Mouse (Mus musculus): ENCODE data around the gene Pklr. TPM values are rescaled to one million over a fixed set of nuclear protein-coding genes. Genes with fewer than 3 reads are reported as not detected.
"Not testable (repeated sequence)": the region's sequence is repeated elsewhere in the genome, so short reads cannot be mapped to it uniquely, and the experiment has no call there.

The Pklr gene
- polyA plus RNA-seq, 1 experiment, result not detected

DNA sequence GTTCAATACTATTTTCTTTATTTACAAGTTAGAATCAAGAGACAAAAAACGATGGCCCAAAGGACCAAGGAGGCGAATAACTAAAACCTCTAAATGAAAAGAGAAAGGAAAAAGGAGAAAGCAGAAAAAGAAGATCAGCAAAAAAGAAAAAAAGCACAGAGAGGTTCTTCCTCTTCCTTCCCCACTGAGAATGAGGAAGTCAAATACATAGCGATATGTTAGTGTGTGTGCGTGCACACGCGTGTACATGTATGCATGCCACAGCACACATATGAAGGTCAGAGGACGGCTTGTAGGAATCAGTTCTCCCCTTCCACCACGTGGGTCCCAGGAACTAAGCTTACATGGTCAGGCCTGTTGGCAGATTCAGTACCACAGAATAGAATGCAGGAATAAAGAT is 21.0 kb downstream of the Pklr start:
- Histone ChIP-seq H3K36me3 (ENCODE audit: control insufficient read depth, insufficient read depth) (no peaks in the 10 kb centered on the region), H3ac (ENCODE audit: control insufficient read depth, insufficient read length, low read depth) (no peak overlapping the region), H3K27me3 (ENCODE audit: control insufficient read depth, insufficient read depth, insufficient read length) (peaks cover 40% of the 10 kb centered on the region), H3K79me2 (ENCODE audit: control insufficient read depth, insufficient read depth) (no peaks in the 10 kb centered on the region), H3K79me3 (ENCODE audit: low read depth) (no peaks in the 10 kb centered on the region), H3K4me3 (ENCODE audit: insufficient read depth, poor library complexity, severe bottlenecking) (no peak overlapping the region)
- TF ChIP-seq MAX (IDR thresholded peaks at IDR 0.05) (no peak), MYOD1 (IDR thresholded peaks at IDR 0.05; ENCODE audit: control insufficient read depth, insufficient read length, low read depth) (no peak), CEBPB (IDR thresholded peaks at IDR 0.05; ENCODE audit: low read depth) (no peak), MYOG (IDR thresholded peaks at IDR 0.05; ENCODE audit: control insufficient read depth, extremely low read depth, insufficient read length) (no peak), CTCF (IDR thresholded peaks at IDR 0.05; ENCODE audit: control insufficient read depth, insufficient read depth, insufficient read length) (no peak), FOSL1 (IDR thresholded peaks at IDR 0.05; ENCODE audit: insufficient read depth, low read length, poor library complexity, severe bottlenecking) (no peak), USF1 (IDR thresholded peaks at IDR 0.05; ENCODE audit: low read depth) (no peak)

DNA sequence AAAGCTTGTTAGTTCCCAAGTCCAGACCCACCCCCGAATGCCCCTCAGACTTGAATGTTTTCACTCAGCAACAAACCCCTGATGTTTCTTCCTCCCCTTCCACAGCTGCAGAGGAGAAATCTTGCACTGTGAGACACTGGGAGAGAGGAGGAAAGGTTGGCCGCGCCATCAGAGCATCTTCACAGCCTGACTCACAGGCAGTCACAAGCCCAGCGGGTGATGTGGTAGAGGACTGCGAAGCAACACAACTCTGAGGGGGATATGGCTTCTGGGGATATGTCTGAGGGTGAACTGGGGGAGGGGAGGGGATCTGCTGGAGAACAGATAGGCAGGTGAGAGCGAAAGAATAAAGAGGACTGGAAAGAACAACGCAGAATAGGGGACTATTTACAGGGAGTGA is 22.7 kb downstream of the Pklr start:
- no peak for TF ChIP-seq USF1 (IDR thresholded peaks at IDR 0.05; ENCODE audit: low read depth)
- no peak for TF ChIP-seq FOSL1 (IDR thresholded peaks at IDR 0.05; ENCODE audit: insufficient read depth, low read length, poor library complexity, severe bottlenecking)
- TF ChIP-seq MYOD1 (IDR thresholded peaks at IDR 0.05; ENCODE audit: control insufficient read depth, insufficient read length, low read depth), result no peak
- TF ChIP-seq MYOG (IDR thresholded peaks at IDR 0.05; ENCODE audit: control insufficient read depth, extremely low read depth, insufficient read length), result no peak
- no peak for TF ChIP-seq CTCF (IDR thresholded peaks at IDR 0.05; ENCODE audit: control insufficient read depth, insufficient read depth, insufficient read length)
- TF ChIP-seq MAX (IDR thresholded peaks at IDR 0.05), result no peak
- no peak for TF ChIP-seq CEBPB (IDR thresholded peaks at IDR 0.05; ENCODE audit: low read depth)
- Histone ChIP-seq H3K79me3 (ENCODE audit: low read depth) (no peaks in the 10 kb centered on the region), H3K27me3 (ENCODE audit: control insufficient read depth, insufficient read depth, insufficient read length) (peaks cover 34% of the 10 kb centered on the region), H3K36me3 (ENCODE audit: control insufficient read depth, insufficient read depth) (no peaks in the 10 kb centered on the region), H3K4me3 (ENCODE audit: insufficient read depth, poor library complexity, severe bottlenecking) (no peak overlapping the region), H3K79me2 (ENCODE audit: control insufficient read depth, insufficient read depth) (no peaks in the 10 kb centered on the region), H3ac (ENCODE audit: control insufficient read depth, insufficient read length, low read depth) (no peak overlapping the region)

DNA sequence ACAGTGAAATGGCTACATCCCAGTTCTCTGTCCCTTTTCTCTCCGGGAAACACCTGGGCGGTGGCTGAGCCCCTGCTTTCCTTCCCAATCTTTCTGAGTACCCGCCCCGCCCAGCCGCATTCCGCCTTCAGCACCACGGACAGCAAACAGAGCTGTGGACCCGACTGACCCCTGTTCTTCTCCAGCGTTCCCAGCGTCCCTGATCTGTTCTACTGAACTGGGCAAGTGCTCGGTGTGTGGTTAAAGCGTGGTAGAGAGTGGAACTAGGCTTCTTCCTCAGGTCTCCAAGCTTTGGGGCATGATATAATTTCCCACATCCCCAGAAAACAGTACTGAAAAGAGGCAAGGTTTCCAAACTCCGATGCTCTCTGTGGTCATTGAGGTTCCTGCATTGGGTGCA is 23.3 kb downstream of the Pklr start:
- Histone ChIP-seq H3K79me2 (ENCODE audit: control insufficient read depth, insufficient read depth) (no peaks in the 10 kb centered on the region), H3K4me3 (ENCODE audit: insufficient read depth, poor library complexity, severe bottlenecking) (no peak overlapping the region), H3K27me3 (ENCODE audit: control insufficient read depth, insufficient read depth, insufficient read length) (peaks cover 31% of the 10 kb centered on the region), H3K79me3 (ENCODE audit: low read depth) (no peaks in the 10 kb centered on the region), H3K36me3 (ENCODE audit: control insufficient read depth, insufficient read depth) (no peaks in the 10 kb centered on the region), H3ac (ENCODE audit: control insufficient read depth, insufficient read length, low read depth) (no peak overlapping the region)
- no peak for TF ChIP-seq USF1 (IDR thresholded peaks at IDR 0.05; ENCODE audit: low read depth)
- no peak for TF ChIP-seq FOSL1 (IDR thresholded peaks at IDR 0.05; ENCODE audit: insufficient read depth, low read length, poor library complexity, severe bottlenecking)
- no peak for TF ChIP-seq MAX (IDR thresholded peaks at IDR 0.05)
- no peak for TF ChIP-seq CEBPB (IDR thresholded peaks at IDR 0.05; ENCODE audit: low read depth)
- TF ChIP-seq CTCF (IDR thresholded peaks at IDR 0.05; ENCODE audit: control insufficient read depth, insufficient read depth, insufficient read length), result no peak
- TF ChIP-seq MYOD1 (IDR thresholded peaks at IDR 0.05; ENCODE audit: control insufficient read depth, insufficient read length, low read depth), result no peak
- TF ChIP-seq MYOG (IDR thresholded peaks at IDR 0.05; ENCODE audit: control insufficient read depth, extremely low read depth, insufficient read length), result no peak

DNA sequence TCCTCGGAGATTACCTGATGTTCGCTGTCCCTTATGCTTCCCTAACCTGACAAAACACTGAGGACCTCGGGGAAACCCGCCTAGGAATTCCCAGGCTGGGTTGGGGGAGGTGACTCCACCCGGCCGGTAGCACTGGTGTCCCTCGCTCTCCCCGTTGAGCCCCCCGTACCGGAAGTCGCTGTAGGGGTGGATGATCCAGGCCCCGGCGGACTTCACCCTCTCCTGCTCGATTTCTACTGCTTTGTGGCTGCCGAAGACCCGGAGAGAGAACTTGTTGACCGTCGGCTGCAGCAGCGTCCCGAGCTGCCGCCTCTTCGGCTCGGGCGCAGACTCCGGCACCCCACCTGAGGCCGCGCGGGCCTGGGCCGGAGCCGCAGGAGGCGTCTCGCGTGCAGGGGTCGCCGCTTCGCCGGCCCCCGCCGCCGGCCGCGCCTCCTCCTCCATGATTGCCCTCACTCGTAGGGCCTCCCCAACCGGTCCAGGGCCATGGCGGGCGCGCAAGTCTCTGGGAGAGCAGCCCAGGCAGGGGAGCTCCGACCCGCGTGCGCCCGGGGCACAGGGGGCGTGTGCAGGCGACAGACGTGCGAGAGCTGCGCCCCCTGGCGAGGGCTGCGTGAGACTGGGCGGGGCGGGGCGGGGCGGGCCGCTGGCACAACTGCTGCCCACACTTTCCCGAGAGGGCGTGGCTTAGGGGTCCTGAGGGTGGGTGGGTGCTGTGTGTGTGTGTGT is 23.8 kb downstream of the Pklr start, which contains the start of gene Hcn3:
Hcn3 (minus strand) TSS at position 581 of the 729 bp plus-strand sequence.
- Histone ChIP-seq H3K79me2 (ENCODE audit: control insufficient read depth, insufficient read depth) (peaks cover under 1% of the 10 kb centered on the region), H3K79me3 (ENCODE audit: low read depth) (peaks cover 2% of the 10 kb centered on the region), H3ac (ENCODE audit: control insufficient read depth, insufficient read length, low read depth) (peak within 1 kb of the TSS; percentile 65), H3K27me3 (ENCODE audit: control insufficient read depth, insufficient read depth, insufficient read length) (peaks cover 25% of the 10 kb centered on the region), H3K36me3 (ENCODE audit: control insufficient read depth, insufficient read depth) (no peaks in the 10 kb centered on the region), H3K4me3 (ENCODE audit: insufficient read depth, poor library complexity, severe bottlenecking) (no peak within 1 kb of the TSS)
- TF ChIP-seq CTCF (IDR thresholded peaks at IDR 0.05; ENCODE audit: control insufficient read depth, insufficient read depth, insufficient read length), result peak; percentile 77
- no peak for TF ChIP-seq MAX (IDR thresholded peaks at IDR 0.05)

DNA sequence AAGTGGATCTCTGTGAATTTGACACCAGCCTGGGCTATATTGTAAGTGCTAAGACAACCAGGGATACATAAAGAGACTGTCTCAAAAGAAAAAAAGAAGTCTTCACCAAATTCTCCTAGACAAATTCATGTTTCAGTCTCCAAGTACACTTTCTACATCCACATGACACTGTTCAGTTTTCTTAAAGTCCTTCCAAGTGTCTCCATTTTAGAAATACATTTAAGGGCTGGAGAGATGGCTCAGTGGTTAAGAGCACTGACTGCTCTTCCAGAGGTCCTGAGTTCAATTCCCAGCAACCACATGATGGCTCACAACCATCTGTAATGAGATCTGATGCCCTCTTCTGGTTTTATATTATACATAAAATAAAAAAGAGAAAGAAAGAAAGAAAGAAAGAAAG is 25.3 kb downstream of the Pklr start:
- peaks cover 19% of the 10 kb centered on the region for H3K27me3 ChIP-seq (ENCODE audit: control insufficient read depth, insufficient read depth, insufficient read length)
- peaks cover 15% of the 10 kb centered on the region for H3K79me2 ChIP-seq (ENCODE audit: control insufficient read depth, insufficient read depth)
- H3K4me3 ChIP-seq (ENCODE audit: insufficient read depth, poor library complexity, severe bottlenecking); H3ac ChIP-seq (ENCODE audit: control insufficient read depth, insufficient read length, low read depth); H3K36me3 ChIP-seq (ENCODE audit: control insufficient read depth, insufficient read depth): not testable (repeated sequence)
- H3K79me3 ChIP-seq (ENCODE audit: low read depth), result peaks cover 15% of the 10 kb centered on the region

DNA sequence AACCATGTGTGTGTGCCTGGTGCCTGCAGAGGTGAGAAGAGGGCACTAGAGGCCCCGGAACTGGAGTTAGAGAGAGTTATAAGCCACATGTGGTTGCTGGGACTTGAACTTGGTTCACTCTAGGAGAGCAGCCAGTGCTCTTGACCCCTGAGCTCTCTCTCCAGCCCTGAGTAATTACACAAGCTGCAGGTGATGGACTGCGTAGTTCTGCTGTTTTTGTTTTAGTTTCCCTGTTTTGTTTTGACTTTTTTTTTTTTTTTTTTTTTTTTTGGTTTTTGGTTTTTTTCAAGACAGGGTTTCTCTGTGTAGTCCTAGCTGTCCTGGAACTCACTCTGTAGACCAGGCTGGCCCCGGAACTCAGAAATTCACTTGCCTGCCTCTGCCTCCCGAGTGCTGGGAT is 25.8 kb downstream of the Pklr start:
- H3K79me3 ChIP-seq (ENCODE audit: low read depth), result peaks cover 19% of the 10 kb centered on the region
- TF ChIP-seq CTCF (IDR thresholded peaks at IDR 0.05; ENCODE audit: control insufficient read depth, insufficient read depth, insufficient read length) (no peak), MYOG (IDR thresholded peaks at IDR 0.05; ENCODE audit: control insufficient read depth, extremely low read depth, insufficient read length) (no peak), FOSL1 (IDR thresholded peaks at IDR 0.05; ENCODE audit: insufficient read depth, low read length, poor library complexity, severe bottlenecking) (no peak), USF1 (IDR thresholded peaks at IDR 0.05; ENCODE audit: low read depth) (no peak), CEBPB (IDR thresholded peaks at IDR 0.05; ENCODE audit: low read depth) (no peak), MAX (IDR thresholded peaks at IDR 0.05) (no peak), MYOD1 (IDR thresholded peaks at IDR 0.05; ENCODE audit: control insufficient read depth, insufficient read length, low read depth) (no peak)
- no peak overlapping the region for H3K4me3 ChIP-seq (ENCODE audit: insufficient read depth, poor library complexity, severe bottlenecking)
- H3K27me3 ChIP-seq (ENCODE audit: control insufficient read depth, insufficient read depth, insufficient read length), result peaks cover 17% of the 10 kb centered on the region
- peaks cover 4% of the 10 kb centered on the region for H3K36me3 ChIP-seq (ENCODE audit: control insufficient read depth, insufficient read depth)
- H3K79me2 ChIP-seq (ENCODE audit: control insufficient read depth, insufficient read depth), result peaks cover 20% of the 10 kb centered on the region
- no peak overlapping the region for H3ac ChIP-seq (ENCODE audit: control insufficient read depth, insufficient read length, low read depth)
